In the genomic region with DNA sequence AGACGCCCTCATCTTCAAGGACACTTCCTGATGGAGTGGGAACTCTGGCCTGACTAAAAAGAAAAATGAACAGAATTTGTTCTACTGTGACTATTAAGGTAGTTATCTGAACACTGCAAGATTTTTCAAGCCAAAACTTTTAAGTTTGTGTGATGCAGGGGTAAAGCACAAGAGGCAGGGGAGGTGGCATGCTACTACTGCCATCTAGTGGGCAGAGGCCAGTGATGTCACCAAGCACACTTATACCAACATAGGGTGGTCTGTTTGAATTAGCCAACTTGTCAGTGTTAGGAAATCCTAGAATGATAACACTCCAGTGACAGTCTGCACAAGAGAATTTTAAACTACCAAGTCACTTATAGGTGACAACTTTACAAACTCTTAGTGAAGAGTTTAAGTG, we compare ENCODE assay signal across 9 mouse cellular contexts. TPM values are rescaled to one million over a fixed set of nuclear protein-coding genes. Genes with fewer than 3 reads are reported as not detected.
DNase-seq lines count a peak whose midpoint lies in the region; ATAC-seq and TF ChIP-seq lines count a peak whose summit lies in the region.
"Had no signal": no experiment of that assay in that cellular context is flagged by ENCODE, and none has a peak within 500 bp of the region (broad histone marks: within the 10 kb centered on the region; RNA-seq: fewer than 3 reads in every experiment).

No protein-coding gene starts in this region.

- 86% methylated on average over 1 of the region's 1 CpGs for WGBS in intestine, embryonic 14.5 days
- 98% methylated on average over 1 of the region's 1 CpGs for WGBS in intestine, embryonic 16.5 days
- WGBS in midbrain, postnatal 0 days: 100% methylated on average over 1 of the region's 1 CpGs

- DNase-seq in intestine, embryonic 14.5 days (ENCODE audit: low spot score): peak; percentile 59
- DNase-seq in CD8-positive naive resting alpha-beta T cell, adult 2 months (ENCODE audit: low read depth in 2 of 2, low spot score in 2 of 2): peak; percentile 45 to 57
- DNase-seq in adipocyte (ENCODE audit: low spot score): peak; percentile 54
- DNase-seq in left cerebral cortex, postnatal 4 days: peak; percentile 43
- DNase-seq in midbrain, postnatal 0 days (ENCODE audit: low spot score): peak; percentile 75
- DNase-seq in gastrocnemius, postnatal 4 days (ENCODE audit: low spot score in 2 of 2): no peak

- H3K27me3 ChIP-seq in intestine, embryonic 14.5 days (replicated peaks; ENCODE audit: control insufficient read depth, insufficient read depth, low read length): no peaks in the 10 kb centered on the region
- no peaks in the 10 kb centered on the region for H3K27me3 ChIP-seq in intestine, embryonic 16.5 days (replicated peaks; ENCODE audit: control insufficient read depth, insufficient read depth, low read length)
- no peaks in the 10 kb centered on the region for H3K27me3 ChIP-seq in midbrain, postnatal 0 days (ENCODE audit: insufficient read depth, low read length)
- H3K27me3 ChIP-seq: midbrain, embryonic 12.5 days had no signal

- intact Hi-C loops in left cerebral cortex, postnatal 4 days (cut with DNase I): no loop called here

- ATAC-seq in intestine, embryonic 14.5 days (replicated peaks; ENCODE audit: low FRiP score, low TSS enrichment, low read depth): no peak
- ATAC-seq in intestine, embryonic 16.5 days: no peak; the same call in 1 of the 2 replicates
- peak; percentile 87 for ATAC-seq in erythroblast, adult 5-6 weeks (replicated peaks; ENCODE audit: low FRiP score, poor library complexity, severe bottlenecking)
- ATAC-seq in midbrain, postnatal 0 days (ENCODE audit: low FRiP score): no peak

- H3K4me2 ChIP-seq in intestine, embryonic 14.5 days (ENCODE audit: low read length): no peak overlapping the region
- H3K4me2 ChIP-seq in intestine, embryonic 16.5 days (ENCODE audit: low read depth, low read length): no peak overlapping the region
- no peak overlapping the region for H3K4me2 ChIP-seq in midbrain, postnatal 0 days (ENCODE audit: low read depth, low read length, poor library complexity, severe bottlenecking)
- H3K4me2 ChIP-seq: midbrain, embryonic 12.5 days had no signal

- no peaks in the 10 kb centered on the region; the same call in none of the 2 replicates for H3K4me1 ChIP-seq in intestine, embryonic 14.5 days (replicated peaks; ENCODE audit: control insufficient read depth, insufficient read depth, low read length)
- peaks cover 5% of the 10 kb centered on the region for H3K4me1 ChIP-seq in intestine, embryonic 16.5 days (ENCODE audit: control insufficient read depth, insufficient read depth, low read length)
- no peaks in the 10 kb centered on the region for H3K4me1 ChIP-seq in midbrain, postnatal 0 days (ENCODE audit: insufficient read depth, low read length)

- no peaks in the 10 kb centered on the region for H3K9me3 ChIP-seq in intestine, embryonic 14.5 days (ENCODE audit: control insufficient read depth, low read length)
- no peaks in the 10 kb centered on the region for H3K9me3 ChIP-seq in intestine, embryonic 16.5 days (ENCODE audit: control insufficient read depth, low read length)
- no peaks in the 10 kb centered on the region for H3K9me3 ChIP-seq in midbrain, postnatal 0 days (ENCODE audit: low read length)
- H3K9me3 ChIP-seq: midbrain, embryonic 12.5 days had no signal

- no peak overlapping the region for H3K27ac ChIP-seq in intestine, embryonic 14.5 days (ENCODE audit: low read depth)
- H3K27ac ChIP-seq in intestine, embryonic 16.5 days (ENCODE audit: low read length): no peak overlapping the region
- H3K27ac ChIP-seq in midbrain, postnatal 0 days (ENCODE audit: low read depth, low read length): no peak overlapping the region
- H3K27ac ChIP-seq: midbrain, embryonic 12.5 days had no signal

- H3K36me3 ChIP-seq in intestine, embryonic 14.5 days (ENCODE audit: control insufficient read depth, insufficient read depth, low read length): peaks cover 68% of the 10 kb centered on the region
- peaks cover 6% of the 10 kb centered on the region for H3K36me3 ChIP-seq in intestine, embryonic 16.5 days (ENCODE audit: control insufficient read depth, insufficient read depth, low read length)
- H3K36me3 ChIP-seq in midbrain, postnatal 0 days (ENCODE audit: insufficient read depth, low read length): peaks cover 26% of the 10 kb centered on the region

- peak; percentile 88 for TF ChIP-seq CTCF in midbrain, postnatal 0 days (IDR thresholded peaks at IDR 0.05)

- H3K9ac ChIP-seq in intestine, embryonic 14.5 days (ENCODE audit: low read length): no peak overlapping the region
- no peak overlapping the region for H3K9ac ChIP-seq in intestine, embryonic 16.5 days (ENCODE audit: low read depth, low read length)
- no peak overlapping the region for H3K9ac ChIP-seq in midbrain, postnatal 0 days (replicated peaks; ENCODE audit: low read length, poor library complexity, severe bottlenecking)
- H3K9ac ChIP-seq: midbrain, embryonic 12.5 days had no signal

- H3K4me3 ChIP-seq in intestine, embryonic 14.5 days (ENCODE audit: low read depth, low read length): no peak overlapping the region
- H3K4me3 ChIP-seq in intestine, embryonic 16.5 days (ENCODE audit: low read length): no peak overlapping the region
- no peak overlapping the region for H3K4me3 ChIP-seq in midbrain, postnatal 0 days (ENCODE audit: low read depth, low read length)
- H3K4me3 ChIP-seq: midbrain, embryonic 12.5 days had no signal

RNA-seq across cellular contexts. Expression of gene Snu13, which starts 6.7 kb away (rescaled TPM):
- polyA plus RNA-seq in intestine, embryonic 14.5 days (2014; fragmentation: Nextera tagmentation; extraction: Ambion mirVana): 301 and 329 TPM in 2 replicates
- polyA plus RNA-seq in intestine, embryonic 16.5 days (2015; fragmentation: Nextera tagmentation; extraction: Ambion mirVana): 215 and 246 TPM in 2 replicates
- total RNA-seq in erythroblast, adult 5-6 weeks (2015; ENCODE audit: low replicate concordance): 23.2 and 29.7 TPM in 2 replicates
- total RNA-seq in erythroblast, adult 5-6 weeks (2017; ENCODE audit: low replicate concordance): 24.5 and 44.7 TPM in 2 replicates
- total RNA-seq in left cerebral cortex, postnatal 4 days (2021): 100 to 1,000 TPM; 123 to 130 TPM
- 174 and 179 TPM in 2 replicates for total RNA-seq in midbrain, postnatal 0 days (2014; rRNA removed)
- 242 and 274 TPM in 2 replicates for polyA plus RNA-seq in midbrain, postnatal 0 days (2015; fragmentation: Nextera tagmentation; extraction: Ambion mirVana)
- 10 to 100 TPM; 60.2 to 64.0 TPM for total RNA-seq in gastrocnemius, postnatal 4 days (2021)

RNA-seq across cellular contexts. Expression of gene Desi1, which starts 7.0 kb away (rescaled TPM):
- 24.0 and 26.7 TPM in 2 replicates for polyA plus RNA-seq in intestine, embryonic 14.5 days (2014; fragmentation: Nextera tagmentation; extraction: Ambion mirVana)
- polyA plus RNA-seq in intestine, embryonic 16.5 days (2015; fragmentation: Nextera tagmentation; extraction: Ambion mirVana): 17.1 and 19.6 TPM in 2 replicates
- 12.5 and 27.0 TPM in 2 replicates for total RNA-seq in erythroblast, adult 5-6 weeks (2015; ENCODE audit: low replicate concordance)
- 3.6 and 5.0 TPM in 2 replicates for total RNA-seq in erythroblast, adult 5-6 weeks (2017; ENCODE audit: low replicate concordance)
- total RNA-seq in left cerebral cortex, postnatal 4 days (2021): 10 to 100 TPM; 64.8 to 72.7 TPM
- total RNA-seq in midbrain, postnatal 0 days (2014; rRNA removed): 26.9 and 31.2 TPM in 2 replicates
- 43.9 and 45.7 TPM in 2 replicates for polyA plus RNA-seq in midbrain, postnatal 0 days (2015; fragmentation: Nextera tagmentation; extraction: Ambion mirVana)
- 10 to 100 TPM; 21.9 to 23.9 TPM for total RNA-seq in gastrocnemius, postnatal 4 days (2021)

RNA-seq across cellular contexts. Expression of gene 4930407I10Rik, which starts 18.3 kb away (rescaled TPM):
- polyA plus RNA-seq in intestine, embryonic 14.5 days (2014; fragmentation: Nextera tagmentation; extraction: Ambion mirVana): not detected in 2 replicates
- polyA plus RNA-seq in intestine, embryonic 16.5 days (2015; fragmentation: Nextera tagmentation; extraction: Ambion mirVana): not detected in 2 replicates
- not detected in 2 replicates for total RNA-seq in erythroblast, adult 5-6 weeks (2015; ENCODE audit: low replicate concordance)
- total RNA-seq in erythroblast, adult 5-6 weeks (2017; ENCODE audit: low replicate concordance): not detected in 2 replicates
- not detected for total RNA-seq in left cerebral cortex, postnatal 4 days (2021)
- 0.05 TPM in 1 of 2 replicates, not detected in the other for total RNA-seq in midbrain, postnatal 0 days (2014; rRNA removed)
- polyA plus RNA-seq in midbrain, postnatal 0 days (2015; fragmentation: Nextera tagmentation; extraction: Ambion mirVana): not detected in 2 replicates
- total RNA-seq in gastrocnemius, postnatal 4 days (2021): not detected
- polyA plus RNA-seq: midbrain, embryonic 12.5 days had no signal

RNA-seq across cellular contexts. Expression of gene Mei1, which starts 29.1 kb away (rescaled TPM):
- not detected in 2 replicates for polyA plus RNA-seq in intestine, embryonic 14.5 days (2014; fragmentation: Nextera tagmentation; extraction: Ambion mirVana)
- polyA plus RNA-seq in intestine, embryonic 16.5 days (2015; fragmentation: Nextera tagmentation; extraction: Ambion mirVana): not detected in 2 replicates
- total RNA-seq in erythroblast, adult 5-6 weeks (2015; ENCODE audit: low replicate concordance): not detected in 2 replicates
- total RNA-seq in erythroblast, adult 5-6 weeks (2017; ENCODE audit: low replicate concordance): not detected in 2 replicates
- total RNA-seq in left cerebral cortex, postnatal 4 days (2021): under 1 TPM in 1 of 2 experiments, not detected in 1; 0.10 TPM
- not detected in 2 replicates for total RNA-seq in midbrain, postnatal 0 days (2014; rRNA removed)
- polyA plus RNA-seq in midbrain, postnatal 0 days (2015; fragmentation: Nextera tagmentation; extraction: Ambion mirVana): 0.12 and 0.16 TPM in 2 replicates
- under 1 TPM in 1 of 2 experiments, not detected in 1; 0.16 TPM for total RNA-seq in gastrocnemius, postnatal 4 days (2021)

RNA-seq across cellular contexts. Expression of gene Xrcc6, which starts 53.0 kb away (rescaled TPM):
- 87.0 and 96.7 TPM in 2 replicates for polyA plus RNA-seq in intestine, embryonic 14.5 days (2014; fragmentation: Nextera tagmentation; extraction: Ambion mirVana)
- 72.1 and 78.4 TPM in 2 replicates for polyA plus RNA-seq in intestine, embryonic 16.5 days (2015; fragmentation: Nextera tagmentation; extraction: Ambion mirVana)
- total RNA-seq in erythroblast, adult 5-6 weeks (2015; ENCODE audit: low replicate concordance): 17.6 and 41.7 TPM in 2 replicates
- total RNA-seq in erythroblast, adult 5-6 weeks (2017; ENCODE audit: low replicate concordance): 23.6 and 52.2 TPM in 2 replicates
- 10 to 100 TPM; 28.3 to 28.7 TPM for total RNA-seq in left cerebral cortex, postnatal 4 days (2021)
- total RNA-seq in midbrain, postnatal 0 days (2014; rRNA removed): 25.6 and 28.3 TPM in 2 replicates
- 23.2 and 28.2 TPM in 2 replicates for polyA plus RNA-seq in midbrain, postnatal 0 days (2015; fragmentation: Nextera tagmentation; extraction: Ambion mirVana)
- total RNA-seq in gastrocnemius, postnatal 4 days (2021): 10 to 100 TPM; 26.2 to 28.6 TPM

Comparison
In these comparisons a context has a peak if more than half of its experiments do, and no peak if none do; other contexts are left out.
1. DNase-seq: peak in intestine, embryonic 14.5 days (single experiment), CD8-positive naive resting alpha-beta T cell, adult 2 months (2 of 2), adipocyte (single experiment), left cerebral cortex, postnatal 4 days (single experiment) and midbrain, postnatal 0 days (single experiment); none in gastrocnemius, postnatal 4 days (0 of 2).